Mouse (Mus musculus): ENCODE results near the gene Arhgap22. TPM values are rescaled to one million over a fixed set of nuclear protein-coding genes. Genes with fewer than 3 reads are reported as not detected.

The Arhgap22 gene
- total RNA-seq, 2 experiments from 2014 or later = 0.35 to 1.4 TPM

- no peak for ATAC-seq (replicated peaks; ENCODE audit: poor library complexity)
Measured at GRCm38 (mm10) chr14:33212271-33212957, 1.4 kb upstream of the Arhgap22 start.

- ATAC-seq (replicated peaks; ENCODE audit: poor library complexity) = no peak
Measured at GRCm38 (mm10) chr14:33212958-33213309, 892 bp upstream of the Arhgap22 start.

- no peak for ATAC-seq (replicated peaks; ENCODE audit: poor library complexity)
Measured at GRCm38 (mm10) chr14:33214767-33215128, 922 bp downstream of the Arhgap22 start.

DNA sequence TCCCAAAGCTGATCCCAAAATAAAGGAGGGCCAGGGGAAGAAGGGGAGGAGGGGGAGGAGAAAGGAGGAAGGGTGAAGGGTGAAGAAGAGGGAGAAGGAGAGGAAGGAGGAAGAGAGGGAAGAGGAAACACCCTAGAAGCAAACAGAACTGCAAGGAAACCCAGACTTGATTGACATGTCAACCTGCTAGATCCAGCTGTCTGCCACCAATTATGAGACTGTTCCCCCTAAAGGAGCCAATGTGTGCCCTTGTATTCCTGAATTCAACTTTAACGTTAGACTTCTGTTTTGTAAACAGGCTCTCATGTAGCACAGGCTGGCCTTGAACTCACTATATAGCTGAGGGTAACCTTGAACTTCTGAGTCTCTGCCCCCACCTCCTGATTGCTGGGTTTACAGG lies 1.3 kb downstream of the Arhgap22 start:
- no peak for ATAC-seq (replicated peaks; ENCODE audit: poor library complexity)

- ATAC-seq (replicated peaks; ENCODE audit: poor library complexity) = peak; percentile 23
Measured at GRCm38 (mm10) chr14:33216343-33217208, 2.8 kb downstream of the Arhgap22 start.

- ATAC-seq (replicated peaks; ENCODE audit: poor library complexity) = no peak
Measured at GRCm38 (mm10) chr14:33225235-33225634, 11.4 kb downstream of the Arhgap22 start.

GRCm38 (mm10) chr14:33230672-33231071 lies 16.8 kb downstream of the Arhgap22 start:
- no peak for ATAC-seq (replicated peaks; ENCODE audit: poor library complexity)

DNA sequence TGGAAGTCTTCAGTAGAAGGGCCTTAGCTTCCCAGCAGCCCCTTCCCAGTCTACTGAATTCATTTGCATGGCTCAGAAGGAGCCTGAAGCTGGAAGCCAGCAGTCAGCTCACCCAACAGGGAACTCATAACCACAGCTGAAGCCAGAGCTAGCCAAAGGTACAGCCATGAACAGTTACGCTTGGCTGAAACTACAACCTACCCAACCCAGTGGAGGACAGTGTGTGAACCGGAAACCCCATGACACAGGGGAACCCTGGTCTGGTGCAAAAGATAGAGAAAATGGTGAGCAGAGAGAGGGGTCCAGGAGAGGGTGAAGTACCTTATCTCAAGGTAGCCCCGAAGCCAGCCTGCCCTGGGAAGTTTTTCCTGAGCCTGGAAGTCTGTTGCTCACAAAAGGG lies 17.5 kb downstream of the Arhgap22 start:
- peak; percentile 36; the same call in 1 of the 2 replicates for ATAC-seq (replicated peaks; ENCODE audit: poor library complexity)

DNA sequence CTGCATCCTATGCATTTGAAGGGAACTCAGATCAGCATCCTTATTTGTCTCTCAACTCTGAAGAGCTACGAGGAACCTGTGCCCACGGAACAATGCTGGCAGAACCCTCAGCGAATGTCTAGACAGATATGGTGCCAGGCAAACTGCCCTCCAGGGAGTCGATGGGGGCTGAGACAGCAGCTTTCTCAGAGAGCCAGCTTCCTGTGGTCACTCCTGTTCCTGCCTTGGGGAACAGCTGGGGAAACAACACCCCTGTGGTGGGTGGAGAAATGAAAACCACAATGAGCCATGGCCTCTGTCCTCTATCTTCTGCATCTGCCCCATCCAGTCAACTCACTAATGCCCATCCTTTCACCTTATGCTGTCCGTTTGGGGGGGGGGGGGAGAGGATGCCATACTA lies 18.2 kb downstream of the Arhgap22 start:
- peak; percentile 53 for ATAC-seq (replicated peaks; ENCODE audit: poor library complexity)

DNA sequence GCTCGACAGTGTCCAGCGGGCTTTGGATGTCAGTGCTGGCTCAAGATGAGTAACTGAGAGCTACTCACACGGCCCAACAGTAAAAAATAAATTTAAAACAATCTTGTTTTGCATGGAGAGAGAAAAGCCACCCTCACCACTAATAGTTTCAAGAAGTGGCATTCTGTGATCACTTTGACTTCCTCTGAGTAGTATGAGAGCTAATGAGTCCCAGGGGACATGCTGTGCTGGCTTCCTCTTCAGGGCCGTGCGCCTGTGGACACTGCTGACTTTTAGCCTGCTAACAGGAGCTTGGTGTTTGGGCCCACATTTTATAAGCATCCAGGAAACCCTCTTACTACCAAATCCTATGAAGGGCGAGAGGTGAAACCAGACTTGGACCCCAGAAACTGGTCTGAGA lies 21.8 kb downstream of the Arhgap22 start:
- ATAC-seq (replicated peaks; ENCODE audit: poor library complexity) = no peak

DNA sequence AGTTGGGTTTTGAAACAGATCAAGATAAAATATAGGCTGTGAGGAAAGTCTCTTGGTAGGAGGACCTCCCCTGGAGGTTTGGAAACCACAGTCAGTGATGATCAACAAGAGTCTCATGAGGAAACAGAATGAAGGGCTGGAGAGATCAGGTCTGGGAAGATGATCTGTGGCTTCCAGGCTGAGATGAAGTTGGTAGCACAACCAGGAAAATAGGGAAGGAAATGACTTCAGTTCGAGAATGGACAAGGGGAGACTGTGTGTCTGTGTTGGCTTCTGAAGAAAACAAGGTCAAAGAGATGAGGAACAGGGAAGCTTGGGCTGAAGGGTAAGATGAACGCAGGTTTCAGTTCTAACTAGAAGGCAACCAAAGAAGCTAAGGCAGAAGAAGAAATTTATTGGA lies 26.6 kb downstream of the Arhgap22 start:
- peak; percentile 56 for ATAC-seq (replicated peaks; ENCODE audit: poor library complexity)

DNA sequence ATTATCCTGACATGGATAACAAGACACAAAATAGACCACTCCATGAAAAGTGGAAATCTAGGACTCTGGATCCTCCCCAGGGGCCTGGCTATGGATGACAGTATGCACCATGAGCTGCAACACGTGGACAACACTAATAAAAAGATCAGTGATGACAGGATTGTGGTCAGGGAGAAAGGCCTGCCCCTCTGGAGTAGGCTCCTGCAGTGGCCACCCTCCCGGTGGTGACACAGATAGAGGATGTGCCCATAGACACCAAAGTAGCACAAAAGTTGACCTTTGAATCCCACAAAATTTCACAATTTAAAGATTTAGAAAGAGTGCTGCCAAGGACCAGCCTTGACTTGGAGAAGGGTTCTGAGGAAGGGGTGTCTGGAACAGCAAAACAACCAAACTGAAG lies 29.4 kb downstream of the Arhgap22 start:
- peak; percentile 36 for ATAC-seq (replicated peaks; ENCODE audit: poor library complexity)

DNA sequence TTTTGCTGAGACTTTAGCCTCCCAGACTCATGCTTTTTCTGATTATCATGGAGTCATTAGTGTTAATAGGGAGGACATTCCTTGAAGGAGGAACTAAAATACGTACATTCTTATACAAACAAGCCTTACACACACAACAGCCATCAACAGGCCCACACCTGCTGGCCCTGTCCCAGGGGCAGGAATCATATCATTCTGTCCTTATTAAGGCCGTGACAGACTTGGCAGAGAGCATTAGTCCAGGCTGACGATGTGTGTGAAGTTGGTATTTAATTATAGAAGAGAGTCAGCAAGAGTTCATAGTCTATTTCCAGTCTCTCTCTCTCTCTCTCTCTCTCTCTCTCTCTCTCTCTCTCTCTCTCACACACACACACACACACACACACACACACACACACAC lies 30.7 kb downstream of the Arhgap22 start:
- no peak for ATAC-seq (replicated peaks; ENCODE audit: poor library complexity)

DNA sequence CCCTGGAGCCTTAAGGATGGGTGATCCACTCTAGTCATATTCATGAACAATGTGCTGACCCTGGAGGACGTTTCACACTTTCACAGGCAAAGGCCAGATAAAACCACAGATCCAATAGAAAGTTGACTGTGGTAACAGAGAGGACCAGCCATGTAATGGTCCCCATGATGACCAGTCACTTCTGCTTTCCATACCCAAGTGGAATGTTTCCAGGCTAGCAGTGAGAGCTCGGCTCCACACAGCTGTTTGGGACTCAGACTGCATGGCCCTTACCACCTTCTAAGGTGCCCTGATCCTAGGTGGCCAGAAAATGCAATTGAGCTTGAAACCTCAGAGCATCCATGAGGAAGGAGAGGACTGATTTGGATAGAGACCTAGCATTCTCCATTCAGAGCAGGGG lies 31.1 kb downstream of the Arhgap22 start:
- peak; percentile 51 for ATAC-seq (replicated peaks; ENCODE audit: poor library complexity)

DNA sequence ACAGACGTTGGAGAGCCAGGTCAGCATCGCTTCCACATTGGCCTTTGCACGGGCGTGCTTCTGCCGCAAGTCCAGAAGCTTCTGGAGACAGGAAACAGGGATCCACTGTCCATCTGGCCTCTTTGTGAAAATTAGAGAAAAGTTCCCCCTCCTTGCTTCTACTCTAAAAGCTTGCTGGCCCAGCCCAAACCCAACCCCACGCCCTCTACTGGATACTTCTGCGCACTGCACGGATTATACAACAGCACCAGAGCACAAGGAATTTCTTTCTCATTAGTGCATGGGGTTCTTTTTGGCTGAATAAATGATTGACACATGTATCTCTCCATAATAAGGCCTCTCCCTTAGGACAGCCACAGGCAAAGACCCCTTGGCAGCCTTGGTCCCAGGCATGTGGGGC lies 32.6 kb downstream of the Arhgap22 start:
- no peak for ATAC-seq (replicated peaks; ENCODE audit: poor library complexity)

DNA sequence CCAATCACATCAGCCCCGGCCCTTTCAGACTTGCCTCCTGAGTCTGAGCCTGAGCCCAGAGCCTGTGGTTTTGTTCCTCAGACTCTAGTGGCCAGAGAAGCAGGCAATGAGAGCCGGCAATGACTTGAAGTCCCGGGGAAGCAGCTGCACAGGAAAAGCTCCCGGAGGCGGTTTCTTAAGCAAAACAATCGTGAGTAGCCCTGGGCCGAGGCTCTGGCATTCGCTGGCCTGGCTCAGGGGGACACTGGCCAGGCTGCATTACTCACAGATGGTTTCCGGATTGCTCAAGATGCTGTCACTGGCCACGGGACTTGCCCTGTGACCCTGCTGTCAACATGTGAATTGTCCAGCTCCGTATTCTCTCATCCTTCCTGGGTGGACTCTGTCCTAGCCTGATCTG lies 33.8 kb downstream of the Arhgap22 start:
- ATAC-seq (replicated peaks; ENCODE audit: poor library complexity) = peak; percentile 62

GRCm38 (mm10) chr14:33248741-33249140 lies 34.9 kb downstream of the Arhgap22 start:
- no peak for ATAC-seq (replicated peaks; ENCODE audit: poor library complexity)

- ATAC-seq (replicated peaks; ENCODE audit: poor library complexity) = peak; percentile 46
Measured at GRCm38 (mm10) chr14:33250215-33250939, 36.6 kb downstream of the Arhgap22 start.

GRCm38 (mm10) chr14:33250956-33251745 lies 37.3 kb downstream of the Arhgap22 start:
- no peak for ATAC-seq (replicated peaks; ENCODE audit: poor library complexity)

GRCm38 (mm10) chr14:33258256-33258655 lies 44.4 kb downstream of the Arhgap22 start:
- ATAC-seq (replicated peaks; ENCODE audit: poor library complexity) = no peak

GRCm38 (mm10) chr14:33260131-33260530 lies 46.3 kb downstream of the Arhgap22 start:
- ATAC-seq (replicated peaks; ENCODE audit: poor library complexity) = no peak

Measured in megakaryocyte progenitor cell, adult 5-6 weeks (primary cell).